13 mouse cellular contexts compared by ENCODE assay signal in the genomic region with DNA sequence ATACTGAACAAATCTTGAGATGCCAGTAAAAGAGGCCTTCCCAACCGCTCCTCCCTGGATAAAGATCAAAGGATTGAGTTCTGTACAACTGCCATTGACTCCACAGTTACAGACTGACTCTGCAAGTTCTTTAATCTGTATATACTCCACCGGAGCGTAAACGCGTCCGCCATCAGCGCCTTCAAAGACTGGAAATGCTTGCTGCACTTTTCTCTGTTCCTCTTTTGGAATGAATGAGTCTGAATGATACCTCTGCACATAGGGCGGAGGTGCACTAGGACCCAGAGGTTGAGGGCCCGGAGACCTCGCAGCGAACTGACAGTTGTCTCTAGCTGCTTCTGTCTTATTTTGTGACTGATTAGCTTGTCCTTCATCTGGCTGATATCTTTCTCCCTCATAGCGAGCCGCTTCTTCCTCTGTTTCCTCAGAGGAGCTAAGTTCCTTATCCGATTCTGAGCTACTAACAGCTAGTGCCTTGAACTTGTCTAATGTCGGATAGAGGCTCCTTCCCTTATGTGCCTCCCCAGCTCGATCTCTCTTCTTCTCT. TPM values are rescaled to one million over a fixed set of nuclear protein-coding genes. Genes with fewer than 3 reads are reported as not detected.
"Had no signal": no experiment of that assay in that cellular context is flagged by ENCODE, and none has a peak within 500 bp of the region (broad histone marks: within the 10 kb centered on the region; RNA-seq: fewer than 3 reads in every experiment).

No protein-coding gene starts in this region.

RNA-seq across cellular contexts. Expression of a gene that starts 48.7 kb away (rescaled TPM):
- total RNA-seq: neutrophil, adult 5-6 weeks had no signal
- polyA plus RNA-seq: neural tube, embryonic 13.5 days; neural tube, embryonic 14.5 days; neural tube, embryonic 15.5 days; small intestine, adult 2 months; spleen, adult 2 months; stomach, embryonic 14.5 days; stomach, embryonic 15.5 days; stomach, embryonic 16.5 days; stomach, postnatal 0 days; thymus, adult 2 months; thymus, postnatal 0 days; urinary bladder, adult 2 months had no signal
